Mouse (Mus musculus) heart, embryonic 10.5 days (tissue): ENCODE measurements at regions not wholly inside any gene's neighbourhood (a gene's known extent, or its start where the extent isn't known, plus 50 kb on each side); places are given as distances from the start of the nearest gene placed in this dataset.

ENCODE experiments used
- DNase-seq: peaks from one replicate; pipeline ENCODE4 v3.0.0-alpha.2; 2017; ENCODE audit warnings: low spot score
- H3K27ac ChIP-seq: fragments of 300-500 bp; sonication (generic); 2 replicates; pipeline ENCODE4 v1.5.1; 2016; ENCODE audit warnings: mild to moderate bottlenecking
- H3K27me3 ChIP-seq: fragments of 300-500 bp; sonication (generic); 2 replicates; pipeline ENCODE4 v1.6.1; 2016; ENCODE audit warnings: mild to moderate bottlenecking; ENCODE audit not compliant: poor library complexity, insufficient read depth, severe bottlenecking
- H3K36me3 ChIP-seq: fragments of 300-500 bp; sonication (generic); 2 replicates; pipeline ENCODE4 v1.6.1; 2016; ENCODE audit warnings: mild to moderate bottlenecking, moderate library complexity
- H3K4me1 ChIP-seq: fragments of 300-500 bp; sonication (generic); 2 replicates; pipeline ENCODE4 v1.6.1; 2016; ENCODE audit warnings: mild to moderate bottlenecking
- H3K4me3 ChIP-seq: fragments of 300-500 bp; sonication (generic); 2 replicates; pipeline ENCODE4 v1.5.1; 2016; ENCODE audit warnings: mild to moderate bottlenecking, moderate library complexity
- H3K9me3 ChIP-seq: fragments of 300-500 bp; sonication (generic); 2 replicates; pipeline ENCODE4 v1.6.1; 2016; ENCODE audit warnings: mild to moderate bottlenecking, moderate library complexity
- WGBS: fragments of 180-500 bp; shearing (Covaris S2); methylation state at CpG from one replicate; pipeline ENCODE4 v1.1.7; 2016; 5-methylcytosine and 5-hydroxymethylcytosine counted together

DNA sequence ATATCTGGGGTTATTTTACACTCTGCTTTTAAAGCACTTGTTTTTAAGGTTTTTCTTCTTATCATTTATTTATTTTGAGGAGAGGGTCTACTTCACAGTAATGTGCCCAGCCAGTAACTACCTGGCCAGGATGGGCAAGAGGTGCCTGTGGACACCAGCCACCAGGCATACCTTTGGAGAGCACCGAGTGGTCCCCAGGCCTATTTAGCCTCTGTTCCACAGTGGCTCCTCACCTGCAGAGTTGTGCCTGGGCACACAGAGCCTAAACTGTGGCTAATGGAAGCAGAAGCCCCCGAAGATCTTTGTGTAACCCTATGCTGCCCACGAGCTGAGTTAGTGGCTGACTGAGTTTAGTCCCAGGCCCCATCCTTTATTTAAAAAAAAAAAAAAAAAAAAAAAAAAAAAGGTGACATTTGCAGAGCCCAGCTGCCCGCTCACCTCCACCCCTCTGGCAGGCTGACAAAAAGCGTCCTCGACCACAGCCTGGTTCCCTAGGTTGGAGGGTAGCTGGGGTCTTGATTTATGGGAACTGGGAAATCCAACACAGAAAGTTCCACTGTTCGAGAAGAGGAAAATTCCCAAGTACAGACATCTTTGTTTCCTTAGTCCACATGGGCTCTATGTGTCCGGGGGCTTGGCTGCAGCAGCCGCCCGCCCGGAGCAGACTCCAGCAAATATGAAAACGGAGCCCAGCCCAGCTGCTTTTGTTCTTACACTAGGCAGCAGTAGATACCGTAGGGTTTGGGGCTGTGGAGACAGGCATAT, 54.1 kb upstream of the Ppara start:
- no peak for DNase-seq
- Histone ChIP-seq H3K9me3 (no peaks in the 10 kb centered on the region), H3K27ac (no peak overlapping the region), H3K27me3 (peaks cover 69% of the 10 kb centered on the region), H3K4me1 (no peaks in the 10 kb centered on the region), H3K4me3 (no peak overlapping the region), H3K36me3 (no peaks in the 10 kb centered on the region)
- WGBS: 66% methylated on average over 13 of the region's 13 CpGs

DNA sequence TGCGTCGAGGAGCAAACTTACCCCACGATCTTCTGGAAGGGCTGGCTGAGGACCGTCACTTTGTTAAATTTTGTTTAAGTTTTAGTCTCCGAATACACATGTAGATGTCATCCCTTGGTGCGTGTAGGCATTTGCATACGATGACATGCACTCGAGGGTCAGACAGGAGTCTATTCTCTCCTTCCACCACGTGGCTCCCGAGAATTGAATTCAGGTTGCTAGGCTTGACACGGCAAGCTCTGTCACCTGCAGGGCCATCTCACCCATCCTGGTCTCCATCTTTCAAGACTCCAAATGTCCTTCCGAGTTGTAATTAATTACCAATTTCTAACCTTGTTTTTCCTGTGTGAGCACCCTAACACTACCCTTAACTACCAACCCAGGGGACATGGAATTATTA, 52.7 kb upstream of the Ppara start:
- Histone ChIP-seq H3K4me1 (peaks cover 8% of the 10 kb centered on the region), H3K4me3 (no peak overlapping the region), H3K9me3 (no peaks in the 10 kb centered on the region), H3K27me3 (peaks cover 69% of the 10 kb centered on the region), H3K27ac (no peak overlapping the region), H3K36me3 (no peaks in the 10 kb centered on the region)
- 86% methylated on average over 12 of the region's 12 CpGs for whole genome bisulfite sequencing
- no peak for DNase-seq

DNA sequence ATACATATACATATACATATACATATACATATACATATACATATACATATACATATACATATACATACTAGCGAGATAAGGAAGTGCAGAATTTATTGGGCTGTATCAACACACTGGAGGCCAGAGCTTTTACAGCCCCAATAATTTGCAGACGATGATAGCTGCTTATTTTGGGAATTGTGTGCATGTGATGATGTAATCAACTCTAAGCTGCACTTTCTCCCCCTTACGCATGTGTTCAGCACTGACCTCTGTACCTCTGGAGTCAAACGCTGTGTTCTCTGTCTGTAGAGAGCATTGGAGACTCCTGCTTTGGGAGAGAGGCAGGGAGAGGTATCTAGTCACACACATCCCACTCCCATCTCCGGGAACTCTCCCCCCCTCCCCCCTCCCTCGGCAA, 52.0 kb upstream of the Ppara start:
- H3K9me3 ChIP-seq: no peaks in the 10 kb centered on the region
- 78% methylated on average over 6 of the region's 6 CpGs for WGBS
- H3K27me3 ChIP-seq: peaks cover 63% of the 10 kb centered on the region
- H3K27ac ChIP-seq: no peak overlapping the region
- H3K36me3 ChIP-seq: no peaks in the 10 kb centered on the region
- no peak for DNase-seq
- H3K4me1 ChIP-seq: peaks cover 11% of the 10 kb centered on the region
- no peak overlapping the region for H3K4me3 ChIP-seq

DNA sequence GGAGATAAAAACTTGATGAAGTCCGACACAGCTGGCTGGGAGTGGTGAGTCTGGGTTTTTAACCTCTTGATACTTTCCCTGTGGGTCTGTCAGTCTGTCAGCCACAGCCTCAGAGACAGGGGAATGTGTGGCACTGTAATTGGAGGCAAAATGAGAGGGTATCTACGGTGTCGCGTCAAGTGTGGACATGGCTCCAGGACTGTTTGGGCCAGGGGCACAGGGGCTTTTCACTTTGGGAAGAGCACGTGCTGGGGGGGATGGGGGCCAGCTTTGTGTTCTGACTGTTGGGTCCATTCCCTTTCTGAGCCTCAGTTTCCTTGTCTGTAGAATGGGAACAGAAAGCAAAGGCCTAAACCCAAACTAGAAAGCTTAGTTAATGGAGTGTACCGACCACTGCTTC, 51.5 kb upstream of the Ppara start:
- peaks cover 61% of the 10 kb centered on the region for H3K27me3 ChIP-seq

DNA sequence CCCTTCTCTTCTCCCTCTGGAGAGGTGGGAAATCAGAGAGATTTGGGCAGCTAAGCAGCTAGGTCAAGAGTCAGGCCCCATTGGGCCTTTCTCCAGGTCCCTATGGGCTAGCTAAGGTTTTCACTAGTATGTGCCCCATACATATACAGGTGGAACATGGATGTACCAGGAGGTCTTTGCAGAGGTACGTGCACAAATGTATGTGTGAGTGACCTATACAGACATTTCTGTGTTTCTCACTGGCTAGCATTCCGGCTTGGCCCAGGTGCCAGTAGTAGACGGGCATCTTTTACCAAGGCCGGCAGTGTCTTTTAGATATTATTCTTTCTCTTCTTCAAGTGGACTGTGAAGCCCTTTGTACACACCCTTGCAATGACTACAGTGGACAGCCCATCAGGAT, 51.1 kb upstream of the Ppara start:
- WGBS: 90% methylated on average over 4 of the region's 4 CpGs
- H3K36me3 ChIP-seq: no peaks in the 10 kb centered on the region
- DNase-seq: no peak
- peaks cover 11% of the 10 kb centered on the region for H3K4me1 ChIP-seq
- H3K9me3 ChIP-seq: no peaks in the 10 kb centered on the region
- no peak overlapping the region for H3K4me3 ChIP-seq
- no peak overlapping the region for H3K27ac ChIP-seq
- peaks cover 61% of the 10 kb centered on the region for H3K27me3 ChIP-seq

More for the DNA sequence above, 51.5 kb upstream of the Ppara start:
- Histone ChIP-seq H3K27ac (no peak overlapping the region), H3K4me3 (no peak overlapping the region), H3K9me3 (no peaks in the 10 kb centered on the region), H3K36me3 (no peaks in the 10 kb centered on the region), H3K4me1 (peaks cover 11% of the 10 kb centered on the region)
- no peak for DNase-seq
- WGBS: 83% methylated on average over 6 of the region's 6 CpGs

DNA sequence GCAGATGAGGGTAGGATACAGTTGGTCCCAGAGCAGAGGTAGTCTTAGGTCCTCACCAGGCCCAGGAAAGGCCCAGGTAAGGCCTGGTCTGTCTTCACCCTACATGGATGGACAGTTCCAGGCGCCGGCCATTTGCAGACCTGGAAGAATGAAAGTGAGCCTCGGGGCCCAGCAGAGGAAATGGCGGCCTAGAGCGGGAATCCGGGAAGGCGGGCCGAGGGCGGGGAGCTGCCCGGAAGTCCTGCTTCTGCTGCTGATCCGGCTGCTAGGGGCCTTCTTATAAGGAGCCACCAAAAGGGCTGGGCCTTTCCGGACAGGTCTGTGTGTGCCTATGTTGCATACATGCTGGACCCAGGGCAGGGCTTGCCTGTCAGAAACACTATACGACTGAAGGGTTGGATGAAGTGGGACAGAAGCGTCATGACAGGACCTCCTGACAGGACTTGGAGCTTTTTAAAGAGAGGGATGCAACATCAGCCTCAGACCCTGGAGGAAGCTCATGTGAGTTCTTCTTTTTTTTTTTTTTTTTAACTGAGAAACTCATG, 50.5 kb upstream of the Ppara start:
- H3K36me3 ChIP-seq: no peaks in the 10 kb centered on the region
- no peak overlapping the region for H3K27ac ChIP-seq
- peaks cover 13% of the 10 kb centered on the region for H3K4me1 ChIP-seq
- peaks cover 61% of the 10 kb centered on the region for H3K27me3 ChIP-seq
- no peaks in the 10 kb centered on the region for H3K9me3 ChIP-seq
- H3K4me3 ChIP-seq: no peak overlapping the region
- DNase-seq: no peak
- WGBS: 91% methylated on average over 14 of the region's 14 CpGs

DNA sequence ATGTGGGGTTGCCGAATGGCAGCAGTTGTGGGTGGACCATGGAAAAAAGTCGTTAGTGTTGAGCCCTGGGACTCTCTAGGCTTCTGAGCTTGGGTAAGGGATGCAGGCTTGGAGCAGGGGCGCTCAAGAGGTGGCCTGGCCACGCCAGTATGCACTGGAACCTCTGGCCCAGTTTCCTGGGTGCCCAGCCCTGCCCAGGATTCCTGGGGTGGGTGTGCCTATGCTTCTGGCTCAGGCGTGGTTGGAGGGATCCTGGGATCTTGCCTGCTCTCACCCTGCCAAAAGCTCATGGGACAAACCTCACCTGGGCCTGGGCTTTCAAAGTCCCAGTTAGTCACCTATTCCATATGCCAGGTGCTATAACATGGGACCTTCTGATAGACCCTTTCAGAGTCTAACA, 49.9 kb upstream of the Ppara start:
- no peaks in the 10 kb centered on the region for H3K36me3 ChIP-seq
- H3K27ac ChIP-seq: no peak overlapping the region
- 77% methylated on average over 5 of the region's 5 CpGs for WGBS
- peaks cover 61% of the 10 kb centered on the region for H3K27me3 ChIP-seq
- H3K4me3 ChIP-seq: no peak overlapping the region
- DNase-seq: no peak
- peaks cover 13% of the 10 kb centered on the region for H3K4me1 ChIP-seq
- no peaks in the 10 kb centered on the region for H3K9me3 ChIP-seq
